Mouse (Mus musculus) spleen, adult 2 months (tissue): ENCODE data around the gene Calr3. TPM values are rescaled to one million over a fixed set of nuclear protein-coding genes. Genes with fewer than 3 reads are reported as not detected.

Experiments used
- DNase-seq, 2 experiments: peaks; one replicate each; pipeline versions ENCODE4 v3.0.0 to v3.0.0-alpha.2; 2012 to 2021; ENCODE audit warnings: low spot score in 2 of 2, low read depth in 1 of 2
- H3K27ac ChIP-seq: fragments of 200-500 bp; 2 replicates; pipeline ENCODE4 v1.5.1; 2012; ENCODE audit warnings: low read length, inconsistent platforms; ENCODE audit not compliant: insufficient read depth
- H3K27me3 ChIP-seq: fragments of 200-500 bp; 2 replicates; pipeline ENCODE4 v1.6.1; 2012; ENCODE audit warnings: mild to moderate bottlenecking, moderate library complexity, low read length, inconsistent platforms; ENCODE audit not compliant: control insufficient read depth, insufficient read depth
- H3K36me3 ChIP-seq: fragments of 200-500 bp; 2 replicates; pipeline ENCODE4 v1.6.1; 2012; ENCODE audit warnings: mild to moderate bottlenecking, low read length, inconsistent platforms; ENCODE audit not compliant: control insufficient read depth, insufficient read depth
- H3K4me1 ChIP-seq: fragments of 200-500 bp; 2 replicates; pipeline ENCODE4 v1.6.1; 2011; ENCODE audit warnings: inconsistent platforms; ENCODE audit not compliant: control insufficient read depth, insufficient read depth, insufficient read length
- H3K4me3 ChIP-seq: fragments of 200-500 bp; 2 replicates; pipeline ENCODE4 v1.5.1; 2011; ENCODE audit warnings: mild to moderate bottlenecking, inconsistent platforms; ENCODE audit not compliant: insufficient read depth, insufficient read length; ENCODE audit errors: extremely low read depth
- CTCF ChIP-seq: fragments of 200-500 bp; IDR thresholded peaks from 2 replicates; pipeline ENCODE4 v1.5.1; 2011; ENCODE audit warnings: mild to moderate bottlenecking, inconsistent platforms; ENCODE audit not compliant: insufficient read depth, insufficient read length, insufficient replicate concordance; ENCODE audit errors: extremely low read depth
- POLR2A ChIP-seq: fragments of 200-500 bp; IDR thresholded peaks from 2 replicates; pipeline ENCODE4 v1.6.1; 2011; ENCODE audit warnings: low read depth, low read length, inconsistent platforms
- WGBS: fragments of 180-500 bp; shearing (Covaris S2); methylation state at CpG from one replicate; pipeline ENCODE4 v1.1.7; 2018; 5-methylcytosine and 5-hydroxymethylcytosine counted together
- polyA plus RNA-seq: library from polyadenylated mRNA; depleted of rRNA; stranded (reverse); fragments of >200 nt; gene quantifications from 2 replicates; pipeline ENCODE4 v1.2.3, GENCODE M21; 2012; rRNA removed

The Calr3 gene
- polyA plus RNA-seq, 1 experiment = 0.11 TPM

GRCm38 (mm10) chr8:72401381-72401780 is 42.3 kb downstream of the Calr3 start:
- Histone ChIP-seq H3K27me3 (no peaks in the 10 kb centered on the region), H3K27ac (no peak overlapping the region), H3K36me3 (no peaks in the 10 kb centered on the region; the same call in 1 of the 2 replicates), H3K4me1 (peaks cover 20% of the 10 kb centered on the region; the same call in 1 of the 2 replicates), H3K4me3 (no peak overlapping the region)
- WGBS = 84% methylated on average over 1 of the region's 1 CpGs
- DNase-seq = no peak
- no peak for TF ChIP-seq CTCF
- no peak for TF ChIP-seq POLR2A

DNA sequence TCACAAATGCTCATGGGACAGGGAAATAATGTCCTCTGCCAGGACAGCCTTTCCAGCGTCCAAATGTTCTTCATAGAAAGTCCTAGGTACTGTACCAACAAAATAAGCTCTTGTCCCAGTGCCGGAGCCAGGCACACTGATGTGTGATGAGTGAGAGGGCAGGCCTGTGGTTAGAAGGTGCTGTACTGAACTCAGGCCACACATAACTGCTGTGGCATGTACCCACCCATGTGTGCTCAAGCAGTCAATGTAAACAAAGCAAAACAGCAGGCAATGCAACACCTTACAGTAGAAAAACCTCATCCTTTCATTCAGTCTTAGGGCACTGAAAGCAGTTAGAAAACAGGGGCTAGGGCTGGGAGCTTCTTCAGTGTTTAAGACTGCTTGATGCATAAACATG is 57.9 kb downstream of the Calr3 start:
- Histone ChIP-seq H3K4me1 (no peaks in the 10 kb centered on the region), H3K36me3 (peaks cover 40% of the 10 kb centered on the region), H3K4me3 (no peak overlapping the region), H3K27ac (no peak overlapping the region), H3K27me3 (no peaks in the 10 kb centered on the region)
- 94% methylated on average over 2 of the region's 2 CpGs for WGBS
- DNase-seq = no peak
- TF ChIP-seq POLR2A (no peak), CTCF (no peak)

GRCm38 (mm10) chr8:72382395-72382794 is 61.3 kb downstream of the Calr3 start:
- TF ChIP-seq CTCF = no peak
- TF ChIP-seq POLR2A = no peak
- 74% methylated on average over 5 of the region's 5 CpGs for WGBS
- Histone ChIP-seq H3K27ac (no peak overlapping the region), H3K4me3 (no peak overlapping the region), H3K27me3 (no peaks in the 10 kb centered on the region), H3K36me3 (peaks cover 51% of the 10 kb centered on the region), H3K4me1 (no peaks in the 10 kb centered on the region)
- no peak for DNase-seq

GRCm38 (mm10) chr8:72380656-72381055 is 63.0 kb downstream of the Calr3 start:
- no peaks in the 10 kb centered on the region for H3K4me1 ChIP-seq
- H3K4me3 ChIP-seq = no peak overlapping the region
- no peak overlapping the region for H3K27ac ChIP-seq
- no peak for DNase-seq
- H3K27me3 ChIP-seq = no peaks in the 10 kb centered on the region
- WGBS = 98% methylated on average over 8 of the region's 8 CpGs
- no peak for TF ChIP-seq CTCF
- TF ChIP-seq POLR2A = no peak
- peaks cover 44% of the 10 kb centered on the region for H3K36me3 ChIP-seq

- H3K36me3 ChIP-seq = peaks cover 30% of the 10 kb centered on the region
- no peak for DNase-seq
- H3K4me1 ChIP-seq = no peaks in the 10 kb centered on the region
- no peak overlapping the region for H3K27ac ChIP-seq
- no peak for TF ChIP-seq CTCF
- no peak for TF ChIP-seq POLR2A
- no peak overlapping the region for H3K4me3 ChIP-seq
- no peaks in the 10 kb centered on the region for H3K27me3 ChIP-seq
- WGBS = 92% methylated on average over 2 of the region's 2 CpGs
Observed at GRCm38 (mm10) chr8:72376900-72377299, 66.8 kb downstream of the Calr3 start.

GRCm38 (mm10) chr8:72376309-72376708 is 67.4 kb downstream of the Calr3 start:
- Histone ChIP-seq H3K27ac (no peak overlapping the region), H3K4me3 (no peak overlapping the region), H3K36me3 (peaks cover 29% of the 10 kb centered on the region), H3K4me1 (no peaks in the 10 kb centered on the region), H3K27me3 (no peaks in the 10 kb centered on the region)
- no peak for DNase-seq
- WGBS = 97% methylated on average over 5 of the region's 5 CpGs
- TF ChIP-seq CTCF = no peak
- no peak for TF ChIP-seq POLR2A

DNA sequence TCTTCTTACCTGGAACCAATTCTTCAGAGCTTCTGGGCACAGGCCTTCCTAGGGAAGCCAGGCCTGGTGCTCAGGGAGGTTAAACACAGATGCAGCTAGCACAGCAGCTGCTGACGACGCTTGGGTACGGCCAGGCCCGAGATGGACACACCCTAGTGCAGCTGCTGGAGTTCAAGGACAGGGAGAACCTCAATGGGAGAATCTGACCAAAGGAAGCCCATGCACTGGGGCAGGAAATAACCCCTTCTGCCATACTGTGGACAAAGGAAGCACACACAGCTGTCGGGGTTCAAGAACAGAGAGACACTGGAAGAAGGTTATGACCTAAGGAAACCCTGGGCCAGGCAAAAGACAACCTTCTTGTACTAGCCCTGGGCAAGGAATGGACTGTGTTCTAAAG is 68.5 kb downstream of the Calr3 start:
- WGBS = 84% methylated on average over 5 of the region's 5 CpGs
- Histone ChIP-seq H3K27me3 (no peaks in the 10 kb centered on the region), H3K27ac (no peak overlapping the region), H3K4me3 (no peak overlapping the region), H3K36me3 (peaks cover 23% of the 10 kb centered on the region), H3K4me1 (no peaks in the 10 kb centered on the region)
- TF ChIP-seq POLR2A (no peak), CTCF (no peak)
- no peak for DNase-seq

Other genes with a start within 250 kb of the Calr3 start
- 0.16 and 0.61 TPM in 2 replicates for gene Cib3, start 231.0 kb downstream of the Calr3 start, polyA plus RNA-seq
- not detected in 2 replicates for gene Gm11034, start 230.2 kb downstream of the Calr3 start, polyA plus RNA-seq
- 29.8 and 31.3 TPM in 2 replicates for gene Fam32a, start 224.1 kb downstream of the Calr3 start, polyA plus RNA-seq
- 97.4 and 105 TPM in 2 replicates for gene Ap1m1, start 203.9 kb downstream of the Calr3 start, polyA plus RNA-seq
- gene Gm10282, start 138.6 kb downstream of the Calr3 start, polyA plus RNA-seq = 1.4 and 1.7 TPM in 2 replicates
- 219 and 378 TPM in 2 replicates for gene Klf2, start 124.8 kb downstream of the Calr3 start, polyA plus RNA-seq
- gene Eps15l1, start 22.4 kb downstream of the Calr3 start, polyA plus RNA-seq = 36.9 and 37.1 TPM in 2 replicates
- 10.9 and 11.1 TPM in 2 replicates for gene 1700030K09Rik, start within 50 bp of the Calr3 start, polyA plus RNA-seq
- 63.6 and 71.2 TPM in 2 replicates for gene Cherp, start 31.4 kb upstream of the Calr3 start, polyA plus RNA-seq
- 55.2 and 71.0 TPM in 2 replicates for gene Slc35e1, start 48.7 kb upstream of the Calr3 start, polyA plus RNA-seq
- 11.2 and 16.7 TPM in 2 replicates for gene Med26, start 104.4 kb upstream of the Calr3 start, polyA plus RNA-seq
- gene Smim7, start 127.2 kb upstream of the Calr3 start, polyA plus RNA-seq = 28.1 and 31.1 TPM in 2 replicates
- gene Tmem38a, start 128.2 kb upstream of the Calr3 start, polyA plus RNA-seq = 5.6 and 5.9 TPM in 2 replicates
- gene Nwd1, start 202.8 kb upstream of the Calr3 start, polyA plus RNA-seq = 0.11 and 0.15 TPM in 2 replicates